Mouse (Mus musculus) heart, postnatal 0 days (tissue): ENCODE results near the gene Hist1h2bb.

Experiments
- CTCF ChIP-seq: IDR thresholded peaks from 2 replicates; pipeline ENCODE4 v1.5.1; 2016; ENCODE audit warnings: antibody characterized with exemption, control low read depth, low read depth
- EP300 ChIP-seq: IDR thresholded peaks from 2 replicates; pipeline ENCODE4 v1.6.1; 2016; ENCODE audit warnings: antibody characterized with exemption, low read depth

- TF ChIP-seq CTCF (peak; percentile 78), EP300 (no peak)
Observed at GRCm38 (mm10) chr13:23697491-23698299, 48.8 kb upstream of the Hist1h2bb start.
